Mouse (Mus musculus) adrenal gland, adult 18-20 months (tissue): ENCODE results near the gene Pou2f2. TPM values are rescaled to one million over a fixed set of nuclear protein-coding genes. Genes with fewer than 3 reads are reported as not detected.
"Not testable (repeated sequence)": the region's sequence is repeated elsewhere in the genome, so short reads cannot be mapped to it uniquely, and the experiment has no call there.

Experiments used
- DNase-seq, 2 experiments: peaks; one replicate each; pipeline ENCODE4 v3.0.0; 2021 to 2022; ENCODE audit warnings: low spot score in 2 of 2
- microRNA-seq, 2 experiments: library from miRNA; unstranded; fragments of <30 nt; microRNA quantifications; one replicate each; pipeline ENCODE4 v1.2.0; 2021; ENCODE audit warnings: borderline number of aligned reads in 2 of 2
- total RNA-seq, 2 experiments: library from RNA; stranded (reverse); gene quantifications; 1 replicate in 1 of 2; 2 replicates in 1 of 2; pipeline ENCODE4 v1.2.3; 2021

Gene Pou2f2
- total RNA-seq, 2 experiments from 2014 or later = 0.56 to 0.61 TPM

- DNase-seq = no peak
Observed at GRCm38 (mm10) chr7:25071979-25072715, 107.4 kb downstream of the Pou2f2 start, which contains the start of the genes Grik5 and Zfp574. Gene Grik5 (minus strand): TSS chr7:25072346. Gene Zfp574 (plus strand): TSS chr7:25072567.

DNA sequence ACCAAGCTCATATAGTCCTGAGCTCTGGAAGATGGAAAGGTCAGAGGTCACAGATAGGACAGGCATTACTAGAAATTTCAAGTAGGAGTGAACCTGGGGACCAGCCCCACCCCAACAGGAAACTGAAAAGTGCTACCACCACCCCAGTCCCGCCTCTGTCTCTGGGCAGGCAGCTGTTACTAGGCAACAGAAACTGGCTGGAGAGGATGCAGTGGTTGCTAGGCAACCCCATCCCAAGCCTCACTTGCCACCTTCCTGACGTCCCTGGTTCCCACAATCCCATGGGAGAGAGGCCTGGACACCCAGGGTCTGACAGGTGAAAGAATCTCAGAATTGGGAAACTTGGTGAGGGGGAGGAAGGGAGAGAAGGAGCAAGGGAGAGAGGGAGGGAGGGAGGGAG is 110.8 kb downstream of the Pou2f2 start:
- no peak for DNase-seq

GRCm38 (mm10) chr7:25067909-25068656 is 111.4 kb downstream of the Pou2f2 start:
- DNase-seq = no peak

DNA sequence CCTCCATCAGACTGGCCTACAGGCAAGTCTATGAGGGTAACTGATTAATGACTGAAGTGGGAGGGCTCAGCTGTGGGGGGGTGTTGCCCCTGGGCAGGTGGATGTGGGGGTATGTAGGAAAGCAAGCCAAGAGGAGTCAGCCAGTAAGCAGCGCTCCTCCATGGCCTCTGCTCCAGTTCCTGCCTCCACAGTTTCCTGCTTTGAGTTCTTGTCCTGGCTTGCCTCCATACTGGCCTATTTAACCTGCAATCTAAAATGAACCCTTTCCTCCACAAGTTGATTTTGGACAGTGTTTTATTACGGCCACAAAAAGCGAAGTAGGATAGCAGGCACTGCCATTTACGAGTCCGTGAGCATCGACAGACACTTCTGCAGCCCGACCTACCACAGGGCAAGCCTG is 112.2 kb downstream of the Pou2f2 start:
- no peak for DNase-seq

GRCm38 (mm10) chr7:25063900-25064299 is 115.6 kb downstream of the Pou2f2 start:
- DNase-seq = no peak

DNA sequence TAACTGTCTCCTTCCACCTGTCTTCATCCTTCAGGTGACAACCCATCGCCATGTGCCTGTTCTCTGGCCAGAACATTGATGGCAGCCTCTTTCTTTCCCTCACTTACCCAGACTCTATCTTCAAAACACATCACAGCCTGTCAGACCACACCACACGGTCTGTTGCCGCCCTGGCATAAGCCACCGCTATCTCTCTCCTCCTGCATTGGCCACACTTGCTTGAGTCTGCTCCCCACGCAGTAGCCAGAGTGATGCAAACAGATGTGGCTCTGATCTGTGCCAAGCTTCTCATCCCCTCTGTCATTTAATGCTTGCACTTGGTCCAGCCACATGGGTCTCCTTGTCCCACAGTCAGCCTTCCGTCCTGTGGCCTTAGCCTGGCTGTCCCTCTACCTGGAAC is 116.2 kb downstream of the Pou2f2 start:
- DNase-seq = no peak

- DNase-seq = no peak
Observed at GRCm38 (mm10) chr7:25058836-25059235, 120.7 kb downstream of the Pou2f2 start.

DNA sequence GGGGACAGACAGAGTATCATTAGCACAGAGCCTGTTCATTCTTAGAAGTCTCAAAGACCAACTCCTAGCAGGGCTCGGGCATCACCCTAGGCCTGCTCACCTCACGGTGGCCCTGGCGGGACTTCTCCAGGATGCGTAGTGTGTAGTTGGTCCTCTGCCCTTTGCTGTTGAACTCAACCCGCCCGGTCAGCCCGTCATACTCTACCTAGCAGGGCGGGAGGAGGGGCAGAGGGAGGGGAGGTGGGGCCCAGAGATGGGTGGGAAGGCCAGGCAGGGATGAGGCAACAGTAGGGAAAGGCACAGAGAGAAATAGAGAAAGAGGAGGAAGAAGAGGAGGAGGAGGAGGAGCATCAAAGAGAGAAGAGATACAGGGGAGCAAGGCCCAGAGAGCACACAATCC is 121.1 kb downstream of the Pou2f2 start:
- DNase-seq = no peak

DNA sequence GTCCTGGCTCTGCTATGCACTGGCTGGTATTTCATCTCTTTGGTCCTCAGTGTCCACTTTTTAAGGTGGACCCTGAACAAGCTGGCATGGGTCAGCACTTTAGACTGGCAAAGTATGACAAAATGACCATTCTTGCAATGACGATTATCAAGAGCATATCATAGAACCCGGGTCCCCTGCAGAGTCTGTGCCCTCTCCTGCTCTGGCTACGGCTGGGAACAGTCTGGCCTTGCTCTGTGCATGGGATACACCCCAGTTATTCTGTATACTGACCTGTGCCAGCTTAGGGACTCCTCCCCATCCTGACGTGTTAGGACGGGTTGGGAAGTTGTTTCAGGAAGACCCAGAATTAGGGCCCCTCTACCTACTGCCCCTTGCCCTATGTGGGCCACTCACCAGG is 121.6 kb downstream of the Pou2f2 start:
- DNase-seq = no peak

DNA sequence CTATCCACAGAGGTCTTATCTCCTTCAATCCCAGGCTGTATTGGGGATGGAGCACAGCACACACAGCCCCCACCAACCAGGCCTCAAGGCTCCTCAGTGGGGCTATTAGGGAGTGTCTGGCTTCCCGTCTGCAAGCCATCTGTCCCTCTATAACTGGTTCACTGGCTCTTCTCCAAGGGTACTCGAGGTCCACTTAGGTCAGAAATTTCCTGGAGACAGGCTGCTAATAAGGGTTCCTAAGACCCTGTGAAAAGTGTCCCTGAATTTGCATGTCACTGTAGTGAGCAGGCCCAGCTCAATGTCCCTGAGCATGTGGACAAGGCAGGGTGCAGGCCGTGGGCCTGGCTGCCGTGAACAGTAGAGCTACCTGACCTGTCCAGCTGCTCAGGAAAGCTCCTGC is 122.6 kb downstream of the Pou2f2 start:
- DNase-seq = no peak

DNA sequence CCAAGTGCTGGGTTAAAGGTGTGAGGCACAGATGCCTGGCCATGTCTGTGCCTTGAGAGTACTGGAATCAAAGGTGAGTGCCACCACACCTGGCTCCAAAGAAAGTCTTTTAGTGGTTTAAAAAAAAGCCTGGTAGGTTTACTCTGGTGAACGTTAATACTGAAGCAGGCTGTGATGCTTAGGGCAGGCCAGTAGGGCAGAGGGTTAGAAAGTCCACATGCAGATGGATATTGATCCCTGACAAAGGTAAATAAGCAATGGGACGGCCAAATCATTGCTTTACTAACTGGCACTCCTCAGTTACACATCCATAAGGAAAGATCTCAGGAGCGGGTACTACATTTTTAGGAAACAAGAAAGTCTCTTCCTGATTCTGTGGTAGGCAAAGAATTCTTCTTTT is 126.9 kb downstream of the Pou2f2 start:
- no peak for DNase-seq

DNA sequence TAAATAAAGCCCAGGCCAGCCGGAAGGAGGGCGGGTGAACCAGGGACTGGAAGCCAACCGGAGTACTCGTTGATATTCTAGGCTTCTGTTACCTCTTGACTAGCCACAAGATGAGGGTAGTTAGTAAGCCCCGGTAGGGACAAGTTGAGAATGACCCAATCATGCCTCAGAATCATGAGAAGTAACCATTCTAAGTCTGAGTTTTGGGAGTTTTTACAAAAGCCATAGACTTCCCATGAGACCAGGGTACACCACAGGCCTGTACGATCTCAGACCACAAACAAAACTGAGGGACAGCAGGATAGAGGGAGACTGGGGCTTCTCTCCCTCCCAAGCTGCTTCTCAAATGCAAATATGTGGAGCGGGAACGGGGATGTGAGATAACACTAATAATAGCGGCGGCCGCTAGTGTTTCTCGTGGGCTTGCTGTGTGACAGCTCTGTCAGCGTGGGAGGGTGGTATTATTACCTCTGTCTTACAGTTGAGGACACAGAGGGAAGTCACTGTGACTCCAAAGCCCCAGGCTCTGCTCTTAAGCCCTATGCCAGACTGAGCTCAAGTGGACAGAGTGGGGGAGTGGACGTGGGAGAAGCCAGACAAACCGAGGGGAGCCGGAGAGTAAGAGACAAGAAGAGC is 130.1 kb downstream of the Pou2f2 start:
- no peak for DNase-seq

- DNase-seq = peak in 1 of 2 experiments; percentile 27
Observed at GRCm38 (mm10) chr7:25047363-25047762, 132.2 kb downstream of the Pou2f2 start.

DNA sequence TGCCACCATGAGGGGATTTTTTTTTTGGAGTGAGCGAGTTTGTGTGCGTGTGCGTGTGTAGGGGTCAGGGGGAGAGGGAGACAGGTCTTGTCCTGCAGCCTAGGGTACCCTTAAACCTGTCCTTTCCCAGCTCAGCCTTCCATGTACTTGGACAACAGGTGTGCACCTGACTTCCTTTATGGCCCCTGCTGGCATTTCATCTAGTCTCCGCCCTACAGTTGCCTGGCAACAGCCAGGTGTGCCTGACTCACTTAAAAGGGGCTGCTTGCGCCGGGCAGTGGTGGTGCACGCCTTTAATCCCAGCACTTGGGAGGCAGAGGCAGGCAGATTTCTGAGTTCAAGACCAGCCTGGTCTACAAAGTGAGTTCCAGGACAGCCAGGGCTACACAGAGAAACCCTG is 134.9 kb downstream of the Pou2f2 start:
- not testable (repeated sequence) for DNase-seq

- DNase-seq = no peak
Observed at GRCm38 (mm10) chr7:25041921-25042320, 137.6 kb downstream of the Pou2f2 start.

Small RNAs within 50 kb of the gene (microRNA-seq; reads per million reads assigned to microRNA genes)
- gene Mir6537 (0 reads per million in 2 experiments), gene Mir7048 (0 reads per million in 2 experiments)

Other genes with a start within 250 kb of the Pou2f2 start
- not detected for gene Gm4881, start 235.2 kb downstream of the Pou2f2 start, total RNA-seq
- gene Rabac1, start 207.0 kb downstream of the Pou2f2 start, total RNA-seq = 100 to 1,000 TPM; 343 to 378 TPM
- 100 to 1,000 TPM in 1 of 2 experiments, 10 to 100 TPM in 1; 30.2 to 121 TPM for gene Atp1a3, start 173.8 kb downstream of the Pou2f2 start, total RNA-seq
- 10 to 100 TPM; 15.3 to 17.2 TPM for gene Grik5, start 107.4 kb downstream of the Pou2f2 start, total RNA-seq
- gene Zfp574, start 107.2 kb downstream of the Pou2f2 start, total RNA-seq = 10 to 100 TPM; 18.6 to 19.6 TPM
- 10 to 100 TPM; 24.0 to 27.0 TPM for gene Dedd2, start 40.9 kb upstream of the Pou2f2 start, total RNA-seq
- gene Zfp526, start 41.7 kb upstream of the Pou2f2 start, total RNA-seq = 10 to 100 TPM in 1 of 2 experiments, 1 to 10 TPM in 1; 8.4 to 10.2 TPM
- 100 to 1,000 TPM in 1 of 2 experiments, 10 to 100 TPM in 1; 96.7 to 101 TPM for gene Gsk3a, start 58.1 kb upstream of the Pou2f2 start, total RNA-seq
- 10 to 100 TPM; 18.3 to 25.8 TPM for gene Erf, start 71.0 kb upstream of the Pou2f2 start, total RNA-seq
- gene Cic, start 88.0 kb upstream of the Pou2f2 start, total RNA-seq = 100 to 1,000 TPM in 1 of 2 experiments, 10 to 100 TPM in 1; 96.8 to 123 TPM
- gene Pafah1b3, start 118.3 kb upstream of the Pou2f2 start, total RNA-seq = 10 to 100 TPM; 23.3 to 30.4 TPM
- not detected for gene Prr19, start 121.7 kb upstream of the Pou2f2 start, total RNA-seq
- 1 to 10 TPM; 2.5 to 2.9 TPM for gene Tmem145, start 126.4 kb upstream of the Pou2f2 start, total RNA-seq
- 10 to 100 TPM; 37.8 to 47.0 TPM for gene Megf8, start 137.4 kb upstream of the Pou2f2 start, total RNA-seq
- not detected for gene Cnfn, start 190.0 kb upstream of the Pou2f2 start, total RNA-seq
- gene Lipe, start 219.0 kb upstream of the Pou2f2 start, total RNA-seq = 100 to 1,000 TPM; 332 to 738 TPM
- gene Cxcl17, start 233.2 kb upstream of the Pou2f2 start, total RNA-seq = not detected